Mouse (Mus musculus) liver, adult 2 months (tissue): ENCODE measurements at regions not wholly inside any gene's neighbourhood (a gene's known extent, or its start where the extent isn't known, plus 50 kb on each side); places are given as distances from the start of the nearest gene placed in this dataset.

ENCODE experiments used
- DNase-seq: peaks from one replicate; pipeline ENCODE4 v3.0.0-alpha.2; 2011; ENCODE audit warnings: low read depth, low spot score; ENCODE audit errors: extremely low read depth
- H3K27ac ChIP-seq: fragments of 200-500 bp; replicated peaks from 2 replicates; pipeline ENCODE4 v1.5.1; 2012; ENCODE audit warnings: low read depth, mild to moderate bottlenecking, control low read depth, inconsistent platforms, low read length; ENCODE audit not compliant: insufficient read depth
- H3K27me3 ChIP-seq: fragments of 200-500 bp; 2 replicates; pipeline ENCODE4 v1.6.1; 2012; ENCODE audit warnings: mild to moderate bottlenecking, moderate library complexity, low read length, inconsistent platforms; ENCODE audit not compliant: control insufficient read depth, insufficient read depth
- H3K36me3 ChIP-seq: fragments of 200-500 bp; 2 replicates; pipeline ENCODE4 v1.6.1; 2012; ENCODE audit warnings: low read length, inconsistent platforms; ENCODE audit not compliant: control insufficient read depth, insufficient read depth
- H3K4me1 ChIP-seq: fragments of 200-500 bp; 2 replicates; pipeline ENCODE4 v1.6.1; 2011; ENCODE audit warnings: low read length; ENCODE audit not compliant: control insufficient read depth, insufficient read depth
- H3K4me3 ChIP-seq: fragments of 200-500 bp; 2 replicates; pipeline ENCODE4 v1.5.1; 2011; ENCODE audit warnings: low read depth, mild to moderate bottlenecking, control low read depth, low read length, moderate library complexity; ENCODE audit not compliant: insufficient read depth
- H3K79me2 ChIP-seq: fragments of 200-500 bp; 2 replicates; pipeline ENCODE4 v1.6.1; 2012; ENCODE audit warnings: inconsistent platforms, mild to moderate bottlenecking, low read length, moderate library complexity; ENCODE audit not compliant: control insufficient read depth, insufficient read depth
- H3K9ac ChIP-seq: fragments of 200-500 bp; 2 replicates; pipeline ENCODE4 v1.6.1; 2012; ENCODE audit warnings: low read depth, mild to moderate bottlenecking, control low read depth, inconsistent platforms, low read length
- CTCF ChIP-seq: fragments of 200-500 bp; IDR thresholded peaks from 2 replicates; pipeline ENCODE4 v1.5.1; 2011; ENCODE audit warnings: low read depth, low read length, control low read depth
- POLR2A ChIP-seq: fragments of 200-500 bp; IDR thresholded peaks from 2 replicates; pipeline ENCODE4 v1.6.1; 2011; ENCODE audit warnings: low read length, control low read depth; ENCODE audit not compliant: insufficient read depth; ENCODE audit errors: extremely low read depth
- WGBS: fragments of 180-500 bp; shearing (Covaris S2); methylation state at CpG from one replicate; pipeline ENCODE4 v1.1.7; 2018; 5-methylcytosine and 5-hydroxymethylcytosine counted together

- Histone ChIP-seq H3K79me2 (no peaks in the 10 kb centered on the region), H3K36me3 (no peaks in the 10 kb centered on the region), H3K27ac (no peak overlapping the region), H3K9ac (no peak overlapping the region), H3K4me1 (no peaks in the 10 kb centered on the region; the same call in 1 of the 2 replicates), H3K27me3 (no peaks in the 10 kb centered on the region), H3K4me3 (no peak overlapping the region)
- 85% methylated on average over 1 of the region's 1 CpGs for WGBS
- TF ChIP-seq CTCF (no peak), POLR2A (no peak)
- DNase-seq, result no peak
These were observed 122.4 kb upstream of the Abcb5 start for GRCm38 (mm10) chr12:119088666-119089065.

- Histone ChIP-seq H3K36me3 (no peaks in the 10 kb centered on the region), H3K9ac (no peak overlapping the region), H3K4me3 (no peak overlapping the region), H3K79me2 (no peaks in the 10 kb centered on the region), H3K27me3 (no peaks in the 10 kb centered on the region), H3K27ac (no peak overlapping the region), H3K4me1 (no peaks in the 10 kb centered on the region; the same call in 1 of the 2 replicates)
- WGBS, result 71% methylated on average over 2 of the region's 2 CpGs
- DNase-seq, result peak; percentile 40
- no peak for TF ChIP-seq CTCF
These were observed 118.6 kb upstream of the Abcb5 start for GRCm38 (mm10) chr12:119084814-119085213.

DNA sequence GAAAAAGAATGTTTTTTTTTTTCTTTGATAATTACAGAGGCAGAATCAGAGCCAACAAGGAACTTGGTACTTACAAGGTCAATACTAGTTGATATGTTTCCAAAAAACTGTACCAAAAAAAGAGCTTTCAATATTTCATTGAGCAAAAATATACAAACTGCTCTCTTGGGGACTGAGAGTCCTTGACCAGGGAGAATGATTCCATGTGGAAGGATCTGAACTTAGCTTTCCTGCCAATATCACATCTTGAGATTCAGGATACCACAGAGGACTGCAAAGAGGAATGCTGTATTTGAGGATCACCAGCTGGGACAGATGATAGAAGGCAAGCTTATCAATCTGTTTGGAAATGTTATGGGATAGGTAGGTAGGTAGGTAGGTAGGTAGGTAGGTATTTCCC is 116.6 kb upstream of the Abcb5 start:
- TF ChIP-seq CTCF (no peak), POLR2A (no peak)
- Histone ChIP-seq H3K4me1 (no peaks in the 10 kb centered on the region; the same call in 1 of the 2 replicates), H3K9ac (no peak overlapping the region), H3K4me3 (no peak overlapping the region), H3K79me2 (no peaks in the 10 kb centered on the region), H3K27me3 (no peaks in the 10 kb centered on the region), H3K36me3 (no peaks in the 10 kb centered on the region), H3K27ac (no peak overlapping the region)
- DNase-seq, result peak; percentile 50

DNA sequence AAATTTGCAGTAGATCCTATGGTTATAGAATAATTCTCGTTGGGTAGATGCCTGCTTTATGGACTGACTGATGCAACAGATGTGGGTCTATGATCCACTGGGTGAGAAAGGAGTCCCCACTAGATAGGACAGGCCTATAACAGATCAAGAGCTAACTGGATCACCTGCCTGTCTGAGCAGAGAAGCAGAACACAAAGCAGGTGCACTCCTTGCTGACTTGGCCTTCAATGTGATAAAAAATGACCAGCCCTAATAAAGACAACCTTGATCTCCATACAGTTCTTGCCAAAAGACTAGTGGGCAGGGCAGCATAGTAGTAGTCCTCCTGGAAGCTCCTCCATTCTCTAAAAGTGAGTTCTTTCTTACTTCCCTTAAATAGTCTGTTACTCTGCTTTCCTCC is 109.6 kb upstream of the Abcb5 start:
- H3K27me3 ChIP-seq, result no peaks in the 10 kb centered on the region
- H3K36me3 ChIP-seq, result no peaks in the 10 kb centered on the region
- H3K79me2 ChIP-seq, result no peaks in the 10 kb centered on the region
- TF ChIP-seq POLR2A (no peak), CTCF (no peak)
- H3K27ac ChIP-seq, result no peak overlapping the region
- DNase-seq, result no peak
- no peaks in the 10 kb centered on the region; the same call in 1 of the 2 replicates for H3K4me1 ChIP-seq
- 82% methylated on average over 1 of the region's 1 CpGs for WGBS
- H3K9ac ChIP-seq, result no peak overlapping the region
- no peak overlapping the region for H3K4me3 ChIP-seq

GRCm38 (mm10) chr12:119074742-119075478 is 108.7 kb upstream of the Abcb5 start:
- no peak for TF ChIP-seq CTCF
- no peak for TF ChIP-seq POLR2A
- WGBS, result 88% methylated on average over 2 of the region's 2 CpGs
- H3K36me3 ChIP-seq, result no peaks in the 10 kb centered on the region

GRCm38 (mm10) chr12:119074147-119074546 is 107.9 kb upstream of the Abcb5 start:
- no peaks in the 10 kb centered on the region for H3K36me3 ChIP-seq
- H3K27me3 ChIP-seq, result no peaks in the 10 kb centered on the region
- no peak overlapping the region for H3K9ac ChIP-seq
- no peaks in the 10 kb centered on the region for H3K79me2 ChIP-seq
- no peak overlapping the region for H3K27ac ChIP-seq
- no peak overlapping the region for H3K4me3 ChIP-seq
- DNase-seq, result no peak
- no peaks in the 10 kb centered on the region; the same call in 1 of the 2 replicates for H3K4me1 ChIP-seq
- no peak for TF ChIP-seq POLR2A
- no peak for TF ChIP-seq CTCF

More at GRCm38 (mm10) chr12:119074742-119075478, 108.7 kb upstream of the Abcb5 start:
- Histone ChIP-seq H3K79me2 (no peaks in the 10 kb centered on the region), H3K9ac (no peak overlapping the region), H3K4me1 (no peaks in the 10 kb centered on the region; the same call in 1 of the 2 replicates), H3K27ac (no peak overlapping the region), H3K4me3 (no peak overlapping the region), H3K27me3 (no peaks in the 10 kb centered on the region)
- no peak for DNase-seq
